Mouse (Mus musculus): Measurements from ENCODE around the gene Cnep1r1. TPM values are rescaled to one million over a fixed set of nuclear protein-coding genes. Genes with fewer than 3 reads are reported as not detected.

Gene Cnep1r1
- total RNA-seq, 2 experiments from 2014 or later = 13.8 to 74.5 TPM

DNA sequence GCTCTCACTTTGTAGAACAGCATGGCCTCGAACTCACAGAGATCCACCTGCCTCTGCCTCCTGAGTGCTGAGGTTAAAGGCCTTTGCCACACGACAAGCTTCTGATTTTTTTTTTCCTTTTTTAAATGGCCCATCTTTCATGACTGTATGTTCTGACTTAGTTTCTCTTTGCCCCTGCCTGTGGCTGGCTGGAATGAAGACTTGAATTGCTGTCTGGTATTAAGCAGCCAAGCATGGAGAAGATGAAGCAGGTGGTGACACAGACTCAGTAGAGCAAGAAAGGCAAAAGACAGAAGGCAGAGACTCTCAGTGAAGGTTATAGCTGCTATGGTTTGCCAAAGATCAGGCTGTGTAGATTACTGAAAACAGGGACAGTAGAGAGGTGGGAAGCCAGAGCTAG lies 64.6 kb downstream of the Cnep1r1 start:
- no peak for ATAC-seq (ENCODE audit: poor library complexity, severe bottlenecking)

Other genes with a start within 250 kb of the Cnep1r1 start
- gene Zfp423, start 159.2 kb upstream of the Cnep1r1 start, total RNA-seq (2015) = 0.18 TPM in 1 of 2 replicates, not detected in the other
- gene Zfp423, start 159.2 kb upstream of the Cnep1r1 start, total RNA-seq (2017) = not detected in 2 replicates
- 5.8 and 10.3 TPM in 2 replicates for gene Heatr3, start 19.1 kb downstream of the Cnep1r1 start, total RNA-seq (2015)
- 10.7 and 13.0 TPM in 2 replicates for gene Heatr3, start 19.1 kb downstream of the Cnep1r1 start, total RNA-seq (2017)
- gene Tent4b, start 80.4 kb downstream of the Cnep1r1 start, total RNA-seq (2015) = 30.2 and 40.9 TPM in 2 replicates
- 36.6 and 40.6 TPM in 2 replicates for gene Tent4b, start 80.4 kb downstream of the Cnep1r1 start, total RNA-seq (2017)
- gene Adcy7, start 153.6 kb downstream of the Cnep1r1 start, total RNA-seq (2015) = 43.5 and 58.4 TPM in 2 replicates
- gene Adcy7, start 153.6 kb downstream of the Cnep1r1 start, total RNA-seq (2017) = 63.7 and 70.3 TPM in 2 replicates
- gene Brd7, start 243.4 kb downstream of the Cnep1r1 start, total RNA-seq (2015) = 65.4 and 69.1 TPM in 2 replicates
- gene Brd7, start 243.4 kb downstream of the Cnep1r1 start, total RNA-seq (2017) = 61.5 and 62.7 TPM in 2 replicates